Mouse (Mus musculus) neural tube, embryonic 13.5 days (tissue): Measurements from ENCODE around the gene Cfl1. TPM values are rescaled to one million over a fixed set of nuclear protein-coding genes. Genes with fewer than 3 reads are reported as not detected.

Experiments used
- ATAC-seq: fragments of 200-750 bp; cut with Nextera tagmentation; 2 replicates; pipeline ENCODE4 v1.8.0; 2017; ENCODE audit warnings: low read depth, mild to moderate bottlenecking, moderate TSS enrichment, moderate library complexity
- H3K27ac ChIP-seq: fragments of 300-500 bp; sonication (generic); replicated peaks from 2 replicates; pipeline ENCODE4 v1.5.1; 2015; ENCODE audit warnings: moderate library complexity, mild to moderate bottlenecking, inconsistent platforms
- H3K27me3 ChIP-seq: fragments of 300-500 bp; sonication (generic); 2 replicates; pipeline ENCODE4 v1.6.1; 2015; ENCODE audit warnings: mild to moderate bottlenecking, inconsistent platforms
- H3K36me3 ChIP-seq: fragments of 300-500 bp; sonication (generic); 2 replicates; pipeline ENCODE4 v1.6.1; 2015; ENCODE audit warnings: mild to moderate bottlenecking, inconsistent platforms
- H3K4me1 ChIP-seq: fragments of 300-500 bp; sonication (generic); replicated peaks from 2 replicates; pipeline ENCODE4 v1.6.1; 2015; ENCODE audit warnings: inconsistent platforms
- H3K4me2 ChIP-seq: fragments of 300-500 bp; sonication (generic); 2 replicates; pipeline ENCODE4 v1.6.1; 2015; ENCODE audit warnings: inconsistent platforms, mild to moderate bottlenecking, moderate library complexity
- H3K4me3 ChIP-seq: fragments of 300-500 bp; sonication (generic); 2 replicates; pipeline ENCODE4 v1.5.1; 2015; ENCODE audit warnings: mild to moderate bottlenecking, inconsistent platforms
- H3K9ac ChIP-seq: fragments of 300-500 bp; sonication (generic); 2 replicates; pipeline ENCODE4 v1.6.1; 2015; ENCODE audit warnings: moderate library complexity, mild to moderate bottlenecking, inconsistent platforms
- H3K9me3 ChIP-seq: fragments of 300-500 bp; sonication (generic); 2 replicates; pipeline ENCODE4 v1.6.1; 2016; ENCODE audit warnings: inconsistent platforms
- WGBS: fragments of 180-500 bp; shearing (Covaris S2); methylation state at CpG from one replicate; pipeline ENCODE4 v1.1.7; 2015; 5-methylcytosine and 5-hydroxymethylcytosine counted together
- polyA plus RNA-seq: library from polyadenylated mRNA; unstranded; fragments of >200 nt; fragmentation: Nextera tagmentation; extraction: Ambion mirVana; gene quantifications from 2 replicates; pipeline ENCODE4 v1.2.1, GENCODE M21; 2015

Cfl1 gene
- polyA plus RNA-seq, 1 experiment from 2014 or later, result 3,643 TPM

DNA sequence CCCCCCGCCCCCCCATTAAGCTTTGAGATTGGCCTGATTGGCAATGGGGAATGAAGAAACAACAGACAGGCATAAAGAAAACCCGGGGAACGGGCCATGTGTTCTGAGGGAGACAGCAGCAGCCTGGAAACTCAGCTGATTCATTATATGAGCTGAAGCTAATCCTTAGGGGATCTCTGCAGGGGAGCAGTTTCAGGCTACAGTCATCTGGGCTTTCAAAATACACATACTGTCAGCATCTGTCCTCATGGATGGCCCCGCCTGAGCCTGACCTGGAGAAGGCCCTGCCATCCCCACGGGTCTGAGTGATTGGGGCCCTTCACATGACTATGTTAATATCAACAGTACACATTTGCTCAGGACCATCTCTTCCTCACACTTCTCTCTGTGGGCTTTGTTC lies 18.4 kb upstream of the Cfl1 start:
- 44% methylated on average over 5 of the region's 5 CpGs for WGBS
- no peaks in the 10 kb centered on the region for H3K9me3 ChIP-seq
- ATAC-seq, result no peak

DNA sequence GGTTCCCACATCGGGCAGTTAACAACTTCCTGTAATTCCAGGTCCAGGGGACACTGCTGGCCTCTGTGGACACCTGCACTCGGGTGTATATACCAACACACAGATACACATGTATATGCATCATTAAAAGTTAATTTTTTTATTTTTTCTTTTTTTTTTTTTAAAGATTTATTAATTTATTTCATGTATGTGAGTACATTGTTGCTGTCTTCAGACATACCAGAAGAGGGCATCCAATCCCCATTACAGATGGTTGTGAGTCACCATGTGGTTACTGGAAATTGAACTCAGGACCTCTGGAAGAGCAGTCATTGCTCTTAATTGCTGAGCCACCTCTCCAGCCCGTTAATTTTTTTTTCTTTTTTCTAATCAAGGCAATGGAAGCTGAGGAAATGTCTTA lies 17.4 kb upstream of the Cfl1 start:
- no peak for ATAC-seq
- 82% methylated on average over 3 of the region's 3 CpGs for WGBS
- H3K9ac ChIP-seq, result no peak overlapping the region
- H3K4me1 ChIP-seq, result peaks cover 38% of the 10 kb centered on the region
- no peaks in the 10 kb centered on the region for H3K27me3 ChIP-seq
- H3K36me3 ChIP-seq, result peaks cover 4% of the 10 kb centered on the region
- no peak overlapping the region for H3K27ac ChIP-seq
- H3K4me2 ChIP-seq, result no peak overlapping the region
- H3K9me3 ChIP-seq, result no peaks in the 10 kb centered on the region
- H3K4me3 ChIP-seq, result no peak overlapping the region

More for the DNA sequence above, 18.4 kb upstream of the Cfl1 start:
- Histone ChIP-seq H3K4me2 (no peak overlapping the region), H3K4me3 (no peak overlapping the region), H3K36me3 (peaks cover 14% of the 10 kb centered on the region), H3K27me3 (no peaks in the 10 kb centered on the region), H3K4me1 (peaks cover 29% of the 10 kb centered on the region), H3K27ac (peak overlapping the region; percentile 30; the same call in 1 of the 2 replicates), H3K9ac (no peak overlapping the region)

DNA sequence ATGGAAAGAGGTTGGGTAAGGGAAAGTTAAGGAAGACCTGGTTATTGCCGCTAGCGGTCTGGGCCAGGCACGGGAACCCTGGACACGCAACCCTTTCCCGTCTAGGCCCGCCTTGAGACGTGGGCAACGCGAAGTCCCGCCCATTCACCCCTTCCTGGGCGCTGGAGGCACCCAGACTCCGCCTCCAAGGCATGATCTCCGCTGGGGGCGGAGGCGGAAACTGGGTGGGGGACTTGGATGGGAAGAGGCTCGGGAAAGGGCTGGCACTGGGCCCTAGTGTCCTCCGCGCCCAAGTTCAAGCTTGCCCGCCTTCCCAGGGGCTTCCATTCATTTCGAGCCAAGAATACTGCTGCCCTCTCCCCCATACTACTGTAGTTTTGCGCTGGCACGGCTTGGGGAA lies 16.5 kb upstream of the Cfl1 start, which contains the start of gene Efemp2:
Gene Efemp2 (plus strand): TSS at position 235 of the 400 bp plus-strand sequence.
- no peaks in the 10 kb centered on the region for H3K27me3 ChIP-seq
- peak; percentile 48 for ATAC-seq
- H3K4me3 ChIP-seq, result peak within 1 kb of the TSS; percentile 52
- H3K36me3 ChIP-seq, result 0 out of 2 replicates have a peak, but pooled peaks cover 5% of the 10 kb centered on the region
- peak within 1 kb of the TSS; percentile 74 for H3K27ac ChIP-seq
- H3K4me2 ChIP-seq, result peak within 1 kb of the TSS; percentile 83
- H3K9ac ChIP-seq, result peak within 1 kb of the TSS; percentile 72
- H3K4me1 ChIP-seq, result peaks cover 40% of the 10 kb centered on the region
- 2% methylated on average over 22 of the region's 22 CpGs for WGBS
- H3K9me3 ChIP-seq, result no peaks in the 10 kb centered on the region

- Histone ChIP-seq H3K9me3 (no peaks in the 10 kb centered on the region), H3K27me3 (no peaks in the 10 kb centered on the region), H3K9ac (peak overlapping the region; percentile 72), H3K4me3 (peak overlapping the region; percentile 52), H3K36me3 (0 out of 2 replicates have a peak, but pooled peaks cover 13% of the 10 kb centered on the region), H3K4me1 (peaks cover 40% of the 10 kb centered on the region), H3K4me2 (peak overlapping the region; percentile 83), H3K27ac (peak overlapping the region; percentile 74)
- 1% methylated on average over 48 of the region's 68 CpGs for WGBS
- ATAC-seq, result peak; percentile 46
Measured at GRCm38 (mm10) chr19:5474281-5475068, 15.8 kb upstream of the Cfl1 start.

GRCm38 (mm10) chr19:5475069-5475714 lies 15.1 kb upstream of the Cfl1 start:
- 21% methylated on average over 13 of the region's 13 CpGs for WGBS
- peak; percentile 28; the same call in 1 of the 2 replicates for ATAC-seq
- peak overlapping the region; percentile 83 for H3K4me2 ChIP-seq

DNA sequence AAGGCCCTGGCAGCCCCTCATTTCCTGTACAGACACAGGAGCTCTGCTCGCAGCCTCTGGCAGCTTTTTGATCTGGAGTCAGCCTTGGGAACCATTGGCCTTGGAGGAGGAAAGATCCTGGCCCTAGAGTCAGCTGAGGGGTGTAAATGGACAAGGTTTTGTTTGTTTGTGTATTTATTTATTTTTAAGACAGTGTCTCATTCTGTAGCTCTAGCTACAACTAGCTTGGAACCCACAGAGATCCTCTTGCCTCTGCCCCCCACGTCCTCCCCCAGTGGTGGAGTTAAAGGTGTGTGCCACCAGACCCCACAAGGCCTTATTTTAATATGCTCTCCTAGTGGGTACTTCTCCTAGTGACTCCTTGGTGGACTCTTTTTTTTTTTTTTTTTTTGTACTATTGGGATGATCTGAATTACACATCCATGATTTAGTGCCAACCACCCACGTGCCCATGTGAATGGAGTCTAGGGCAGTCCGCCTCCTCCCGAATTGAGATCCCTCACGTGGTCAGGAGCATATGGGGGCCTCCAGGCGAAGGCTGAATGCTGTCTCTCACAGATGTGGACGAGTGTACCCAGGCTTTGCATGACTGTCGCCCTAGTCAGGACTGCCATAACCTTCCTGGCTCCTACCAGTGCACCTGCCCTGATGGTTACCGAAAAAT lies 13.1 kb upstream of the Cfl1 start:
- no peak overlapping the region for H3K9ac ChIP-seq
- peaks cover 37% of the 10 kb centered on the region for H3K36me3 ChIP-seq
- H3K27ac ChIP-seq, result no peak overlapping the region
- H3K4me1 ChIP-seq, result peaks cover 40% of the 10 kb centered on the region
- WGBS, result 73% methylated on average over 10 of the region's 10 CpGs
- no peak overlapping the region for H3K4me3 ChIP-seq
- no peaks in the 10 kb centered on the region for H3K9me3 ChIP-seq
- no peaks in the 10 kb centered on the region for H3K27me3 ChIP-seq
- no peak for ATAC-seq
- no peak overlapping the region for H3K4me2 ChIP-seq

More at GRCm38 (mm10) chr19:5475069-5475714, 15.1 kb upstream of the Cfl1 start:
- peaks cover 40% of the 10 kb centered on the region for H3K4me1 ChIP-seq
- H3K4me3 ChIP-seq, result peak overlapping the region; percentile 52
- H3K9ac ChIP-seq, result peak overlapping the region; percentile 72
- no peaks in the 10 kb centered on the region for H3K27me3 ChIP-seq
- peak overlapping the region; percentile 74 for H3K27ac ChIP-seq
- H3K9me3 ChIP-seq, result no peaks in the 10 kb centered on the region
- peaks cover 18% of the 10 kb centered on the region; the same call in 1 of the 2 replicates for H3K36me3 ChIP-seq

DNA sequence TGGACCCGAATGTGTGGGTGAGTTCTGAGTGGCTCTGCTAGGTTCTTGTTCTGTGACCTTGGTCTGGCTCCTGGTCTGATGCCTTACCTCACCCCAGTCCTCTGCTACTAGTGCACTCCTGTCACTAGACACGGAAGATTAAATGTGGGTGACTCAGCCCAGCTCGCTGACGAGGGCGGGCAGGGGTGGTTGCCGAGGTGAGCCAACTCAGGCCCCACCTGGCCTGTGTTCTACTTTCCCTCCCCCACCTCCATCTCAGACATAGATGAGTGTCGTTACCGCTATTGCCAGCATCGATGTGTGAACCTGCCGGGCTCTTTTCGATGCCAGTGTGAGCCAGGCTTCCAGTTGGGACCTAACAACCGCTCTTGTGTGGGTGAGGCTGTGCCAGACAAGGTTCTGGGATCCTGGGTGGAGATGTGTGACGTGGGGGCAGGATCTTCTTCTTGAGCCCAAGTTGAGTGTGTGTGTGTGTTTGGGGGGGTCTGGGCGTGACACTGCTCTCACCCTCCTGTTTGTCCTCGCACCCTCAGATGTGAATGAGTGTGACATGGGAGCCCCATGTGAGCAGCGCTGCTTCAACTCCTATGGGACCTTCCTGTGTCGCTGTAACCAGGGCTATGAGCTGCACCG lies 12.5 kb upstream of the Cfl1 start:
- no peaks in the 10 kb centered on the region for H3K27me3 ChIP-seq
- H3K4me1 ChIP-seq, result peaks cover 40% of the 10 kb centered on the region
- H3K27ac ChIP-seq, result no peak overlapping the region
- peaks cover 44% of the 10 kb centered on the region for H3K36me3 ChIP-seq
- no peak overlapping the region for H3K4me2 ChIP-seq
- no peak for ATAC-seq
- H3K4me3 ChIP-seq, result no peak overlapping the region
- 90% methylated on average over 18 of the region's 18 CpGs for WGBS
- no peak overlapping the region for H3K9ac ChIP-seq
- no peaks in the 10 kb centered on the region for H3K9me3 ChIP-seq

GRCm38 (mm10) chr19:5480016-5480415 lies 10.2 kb upstream of the Cfl1 start:
- Histone ChIP-seq H3K4me2 (no peak overlapping the region), H3K27me3 (no peaks in the 10 kb centered on the region), H3K36me3 (peaks cover 66% of the 10 kb centered on the region), H3K4me1 (peaks cover 27% of the 10 kb centered on the region), H3K9ac (no peak overlapping the region), H3K27ac (no peak overlapping the region), H3K4me3 (no peak overlapping the region), H3K9me3 (no peaks in the 10 kb centered on the region)
- 92% methylated on average over 10 of the region's 10 CpGs for WGBS
- ATAC-seq, result no peak

- peaks cover 20% of the 10 kb centered on the region for H3K4me1 ChIP-seq
- no peak overlapping the region for H3K4me3 ChIP-seq
- no peaks in the 10 kb centered on the region for H3K9me3 ChIP-seq
- ATAC-seq, result no peak
- no peak overlapping the region for H3K9ac ChIP-seq
- no peaks in the 10 kb centered on the region for H3K27me3 ChIP-seq
- WGBS, result 93% methylated on average over 10 of the region's 10 CpGs
- no peak overlapping the region for H3K4me2 ChIP-seq
- no peak overlapping the region for H3K27ac ChIP-seq
- H3K36me3 ChIP-seq, result peaks cover 80% of the 10 kb centered on the region
Measured at GRCm38 (mm10) chr19:5481398-5481797, 8.9 kb upstream of the Cfl1 start.

DNA sequence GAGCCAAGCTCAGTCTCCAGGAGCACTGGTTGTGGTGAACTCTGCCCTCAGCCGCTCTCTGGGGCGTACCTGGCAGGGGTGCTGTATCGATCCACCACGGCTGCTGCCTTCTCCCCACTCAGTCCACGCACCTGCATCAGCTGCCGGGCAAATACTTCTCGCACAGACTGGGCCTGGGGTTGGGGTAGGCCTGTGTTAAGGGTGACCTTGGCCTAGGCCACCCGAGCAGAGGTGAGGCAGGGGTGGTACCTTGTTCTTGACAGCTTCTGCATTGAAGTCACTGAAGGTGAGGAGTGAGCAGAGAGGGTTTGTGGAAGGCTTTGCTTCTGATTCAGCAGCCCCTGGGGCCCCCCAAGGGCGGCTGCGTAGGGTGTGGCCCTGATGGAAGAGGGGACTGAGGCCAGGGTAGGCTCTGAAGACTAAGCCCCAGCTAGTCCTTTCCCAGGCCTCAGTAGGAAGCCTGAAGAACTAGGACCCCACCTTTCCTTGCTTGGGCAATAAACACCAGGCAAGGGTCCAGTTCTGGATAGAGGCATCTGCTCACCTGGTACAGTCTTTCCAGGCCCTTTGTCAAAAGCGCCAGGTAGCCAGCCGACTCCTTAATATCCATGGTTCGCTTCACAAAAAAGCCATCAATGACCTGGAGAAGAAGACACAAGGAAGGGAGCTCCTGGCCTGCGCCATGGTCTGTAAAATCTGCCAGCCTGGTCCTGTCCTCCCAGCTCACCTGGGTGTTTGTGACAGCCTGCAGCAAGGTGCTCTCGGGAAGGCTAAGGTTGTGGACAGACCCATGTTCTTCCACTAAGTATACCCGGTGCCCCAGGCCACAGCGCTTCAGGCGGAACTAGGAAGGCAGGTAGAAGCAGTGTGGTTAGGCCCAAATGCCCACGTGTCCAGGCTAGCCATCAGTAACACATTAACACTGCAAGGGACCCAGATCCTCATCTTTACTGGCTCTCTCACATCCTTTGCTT lies 6.6 kb upstream of the Cfl1 start:
- Histone ChIP-seq H3K4me2 (no peak overlapping the region), H3K4me3 (no peak overlapping the region), H3K9ac (no peak overlapping the region), H3K27me3 (no peaks in the 10 kb centered on the region), H3K4me1 (peaks cover 21% of the 10 kb centered on the region), H3K9me3 (no peaks in the 10 kb centered on the region), H3K27ac (no peak overlapping the region), H3K36me3 (peaks cover 77% of the 10 kb centered on the region)
- ATAC-seq, result no peak
- 96% methylated on average over 19 of the region's 19 CpGs for WGBS

- ATAC-seq, result no peak
- H3K27me3 ChIP-seq, result no peaks in the 10 kb centered on the region
- WGBS, result 92% methylated on average over 5 of the region's 5 CpGs
- peaks cover 69% of the 10 kb centered on the region for H3K36me3 ChIP-seq
- H3K4me2 ChIP-seq, result no peak overlapping the region
- H3K9ac ChIP-seq, result 0 out of 2 replicates have a peak overlapping the region, but pooled peaks have one; percentile 38
- peaks cover 29% of the 10 kb centered on the region for H3K4me1 ChIP-seq
- H3K4me3 ChIP-seq, result no peak overlapping the region
- H3K9me3 ChIP-seq, result no peaks in the 10 kb centered on the region
- H3K27ac ChIP-seq, result no peak overlapping the region
Measured at GRCm38 (mm10) chr19:5484496-5484895, 5.8 kb upstream of the Cfl1 start.
